Mouse (Mus musculus) urinary bladder, adult 2 months (tissue): ENCODE results near the gene Ccdc51. TPM values are rescaled to one million over a fixed set of nuclear protein-coding genes. Genes with fewer than 3 reads are reported as not detected.
A peak's percentile ranks its signal among the peaks of the same experiment; 100 is the strongest.

Source experiments
- DNase-seq: peaks from one replicate; pipeline ENCODE4 v3.0.0; 2022; ENCODE audit warnings: low spot score
- polyA plus RNA-seq: library from polyadenylated mRNA; depleted of rRNA; stranded (reverse); fragments of >200 nt; gene quantifications from 2 replicates; pipeline ENCODE4 v1.2.3, GENCODE M21; 2012; rRNA removed

Ccdc51 gene
- polyA plus RNA-seq: 10.9 and 14.0 TPM in 2 replicates

- peak; percentile 70 for DNase-seq
These were observed at the start of gene Ccdc51, which contains the start of gene Tma7 for GRCm38 (mm10) chr9:109082124-109082800. TSS of gene Ccdc51 (plus strand) at chr9:109082493. TSS of gene Tma7 (minus strand) at chr9:109082587.

DNA sequence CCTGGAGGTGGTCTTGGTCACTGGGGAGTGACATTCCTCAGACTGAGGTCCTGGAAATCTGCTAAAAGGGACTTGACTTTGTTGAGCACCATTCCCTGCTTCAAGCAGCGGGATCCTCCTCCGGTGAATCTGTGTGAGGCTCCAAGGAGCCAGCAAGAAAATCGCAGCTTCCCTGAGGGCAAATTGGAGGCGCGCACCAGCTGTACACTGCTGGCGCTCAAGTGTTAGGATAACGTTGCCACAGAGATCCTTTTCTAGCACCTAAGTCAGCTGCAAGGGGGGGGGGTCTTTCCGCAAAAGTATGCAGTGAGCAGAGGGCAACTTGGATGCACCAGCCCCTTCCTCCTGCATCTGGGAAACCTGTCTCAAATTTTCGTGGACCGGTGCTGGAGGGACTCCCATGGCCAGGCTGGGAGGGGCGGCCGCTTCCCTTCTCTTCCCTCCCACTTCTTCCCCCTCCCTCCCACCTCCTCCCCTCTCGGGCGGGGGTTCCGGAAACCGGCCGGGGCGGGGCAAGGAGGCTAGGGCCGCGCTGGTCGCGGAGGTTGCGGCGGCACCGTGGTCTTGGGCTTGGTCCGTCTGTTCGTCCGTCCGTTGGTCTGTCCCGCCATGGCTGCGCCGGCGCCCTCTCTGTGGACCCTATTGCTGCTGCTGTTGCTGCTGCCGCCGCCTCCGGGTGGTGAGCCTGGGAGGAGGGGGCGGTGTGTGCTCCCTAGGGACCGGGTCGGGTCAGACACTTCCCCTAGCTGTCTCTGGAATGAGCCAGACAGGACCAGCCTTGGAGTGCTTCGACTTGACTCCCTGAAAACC, 44.0 kb upstream of the Ccdc51 start, which contains the start of gene Shisa5:
Shisa5 (plus strand) TSS at position 480 of the 810 bp plus-strand sequence.
- peak; percentile 76 for DNase-seq

DNA sequence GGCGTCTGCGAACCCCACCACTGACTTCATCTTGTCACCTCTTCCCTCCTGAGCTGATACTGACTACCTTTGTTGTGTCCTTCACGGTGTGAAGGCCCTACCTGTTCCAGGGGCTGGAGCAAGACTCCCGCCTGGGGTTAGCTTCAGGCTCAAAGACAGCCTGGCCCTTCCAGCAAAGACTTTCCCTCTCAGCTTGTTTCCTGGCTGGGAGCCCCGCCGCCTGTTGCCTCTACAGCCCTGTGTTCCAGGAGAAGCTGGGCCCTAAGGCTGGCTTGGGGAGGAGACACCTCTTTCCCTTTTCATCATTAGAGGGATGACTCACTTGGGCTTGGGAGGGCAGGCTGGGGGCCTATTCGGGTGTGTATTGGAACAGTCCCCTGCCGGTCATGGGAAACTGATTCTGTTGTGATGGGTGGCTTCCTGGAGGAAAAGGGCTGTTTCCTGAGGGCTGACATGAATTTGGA, 43.4 kb upstream of the Ccdc51 start:
- DNase-seq: no peak

DNA sequence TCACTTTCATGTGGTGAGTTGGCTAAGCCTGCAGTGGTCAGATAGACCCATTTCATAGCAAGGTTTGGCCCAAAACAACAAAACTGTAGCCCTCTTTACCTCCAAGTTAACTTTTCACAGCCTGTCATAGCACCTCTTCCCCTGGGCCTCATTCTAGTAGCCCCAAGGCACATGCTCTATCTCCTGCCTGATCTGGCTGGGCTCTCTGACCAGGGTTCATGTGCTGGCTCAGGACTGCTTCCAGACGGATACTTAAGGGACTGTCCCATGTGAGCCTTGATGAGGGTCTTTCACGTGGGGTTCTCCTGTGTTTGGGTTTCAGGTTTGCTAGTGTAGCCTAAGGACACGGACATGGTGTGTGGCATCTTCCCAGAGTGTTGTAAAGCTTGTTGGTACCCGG, 42.6 kb upstream of the Ccdc51 start:
- no peak for DNase-seq

GRCm38 (mm10) chr9:109040216-109040615, 42.1 kb upstream of the Ccdc51 start:
- no peak for DNase-seq

- no peak for DNase-seq
These were observed 41.4 kb upstream of the Ccdc51 start for GRCm38 (mm10) chr9:109040906-109041305.

DNA sequence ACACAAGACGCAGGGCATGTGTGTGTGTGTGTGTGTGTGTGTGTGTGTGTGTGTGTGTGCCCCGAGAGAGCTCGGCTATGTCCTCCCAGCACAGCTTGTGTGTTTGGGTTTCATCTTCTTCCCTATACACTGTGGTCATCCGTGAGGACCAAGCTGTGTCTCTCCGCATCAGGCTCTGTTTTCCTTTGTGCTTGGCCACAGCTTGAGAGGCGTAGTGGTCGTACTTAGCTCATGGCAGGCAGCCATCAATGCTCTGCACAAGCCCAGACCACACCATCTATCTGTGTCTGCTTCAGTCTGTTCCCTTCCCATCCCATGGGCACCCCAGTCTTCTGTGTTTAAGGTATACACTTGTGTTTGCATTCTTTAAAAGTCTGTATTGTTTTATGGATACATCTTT, 40.9 kb upstream of the Ccdc51 start:
- no peak for DNase-seq

- no peak for DNase-seq
These were observed 36.0 kb upstream of the Ccdc51 start for GRCm38 (mm10) chr9:109046306-109046705.

DNA sequence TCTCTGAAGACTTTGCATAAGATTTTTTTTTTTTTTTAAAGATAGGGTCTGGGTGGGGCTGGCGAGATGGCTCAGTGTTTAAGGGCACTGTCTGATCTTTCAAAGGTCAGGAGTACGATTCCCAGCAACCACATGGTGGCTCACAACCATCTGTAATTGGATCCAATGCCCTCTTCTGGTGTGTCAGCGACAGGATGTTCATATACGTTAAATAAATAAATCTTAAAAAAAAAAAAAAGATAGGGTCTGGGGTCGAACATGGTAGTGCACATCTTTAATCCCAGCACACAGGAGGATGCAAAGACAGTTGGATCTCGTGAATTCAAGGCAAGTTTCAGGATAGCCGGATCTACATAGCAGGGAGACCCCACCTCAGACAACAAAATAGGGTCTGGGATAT, 33.0 kb upstream of the Ccdc51 start:
- no peak for DNase-seq

- no peak for DNase-seq
These were observed 32.2 kb upstream of the Ccdc51 start for GRCm38 (mm10) chr9:109049996-109050673.

DNA sequence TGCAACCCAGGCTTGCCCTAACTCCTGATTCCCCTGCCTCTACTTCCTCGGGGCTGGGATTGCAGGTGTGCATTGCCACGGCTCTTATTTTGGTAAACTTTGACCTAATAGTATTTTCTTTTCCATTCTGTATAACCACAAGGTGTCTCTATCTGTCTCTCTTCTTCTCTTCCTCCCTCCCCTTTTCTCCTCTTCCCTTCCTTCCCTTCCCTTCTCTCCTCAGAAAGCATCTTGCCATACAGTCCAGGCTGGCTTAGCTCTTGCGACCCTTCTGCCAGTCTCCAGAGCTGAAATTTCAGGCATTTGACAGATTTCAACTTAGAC, 31.7 kb upstream of the Ccdc51 start:
- no peak for DNase-seq

GRCm38 (mm10) chr9:109051011-109051501, 31.2 kb upstream of the Ccdc51 start:
- no peak for DNase-seq

DNA sequence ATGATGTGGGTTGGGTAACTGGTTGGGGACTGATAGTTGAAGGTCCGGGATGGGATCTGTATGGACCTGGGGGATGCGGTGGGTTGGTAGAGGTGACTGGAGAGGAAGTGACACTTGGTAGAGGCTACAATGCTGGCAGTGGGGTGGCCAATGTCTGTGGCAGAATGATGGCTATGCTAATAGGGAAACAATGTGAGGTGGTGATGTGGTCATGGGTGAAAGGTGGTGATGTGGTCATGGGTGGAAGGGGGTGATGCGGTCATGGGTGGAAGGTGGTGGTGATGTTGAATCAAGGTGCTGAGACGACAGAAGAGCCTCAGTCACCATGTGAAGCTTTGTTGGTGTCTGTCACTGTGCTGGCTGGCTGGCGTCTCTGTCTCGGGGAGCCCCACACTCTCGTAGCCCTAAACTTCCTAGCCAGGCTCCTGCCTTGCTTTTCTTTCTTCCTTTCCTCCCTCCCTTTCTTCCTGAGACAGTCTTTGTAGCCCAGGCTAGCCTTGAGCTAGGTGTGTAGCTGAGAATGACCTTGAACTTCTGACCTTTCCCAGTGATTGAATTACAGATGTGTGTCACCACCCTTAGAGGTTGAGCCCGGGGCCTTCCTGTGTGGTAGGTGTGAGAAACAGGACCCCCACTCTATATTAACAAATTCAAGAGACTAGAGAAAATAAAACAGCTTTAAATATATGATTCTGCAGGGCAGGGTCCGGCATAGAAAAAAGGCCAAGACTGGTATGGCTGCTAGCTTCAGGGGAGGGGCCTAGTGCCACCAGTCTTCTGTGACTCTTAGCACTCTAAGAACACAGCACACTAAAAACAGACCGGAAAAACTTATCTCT, 30.4 kb upstream of the Ccdc51 start:
- no peak for DNase-seq

DNA sequence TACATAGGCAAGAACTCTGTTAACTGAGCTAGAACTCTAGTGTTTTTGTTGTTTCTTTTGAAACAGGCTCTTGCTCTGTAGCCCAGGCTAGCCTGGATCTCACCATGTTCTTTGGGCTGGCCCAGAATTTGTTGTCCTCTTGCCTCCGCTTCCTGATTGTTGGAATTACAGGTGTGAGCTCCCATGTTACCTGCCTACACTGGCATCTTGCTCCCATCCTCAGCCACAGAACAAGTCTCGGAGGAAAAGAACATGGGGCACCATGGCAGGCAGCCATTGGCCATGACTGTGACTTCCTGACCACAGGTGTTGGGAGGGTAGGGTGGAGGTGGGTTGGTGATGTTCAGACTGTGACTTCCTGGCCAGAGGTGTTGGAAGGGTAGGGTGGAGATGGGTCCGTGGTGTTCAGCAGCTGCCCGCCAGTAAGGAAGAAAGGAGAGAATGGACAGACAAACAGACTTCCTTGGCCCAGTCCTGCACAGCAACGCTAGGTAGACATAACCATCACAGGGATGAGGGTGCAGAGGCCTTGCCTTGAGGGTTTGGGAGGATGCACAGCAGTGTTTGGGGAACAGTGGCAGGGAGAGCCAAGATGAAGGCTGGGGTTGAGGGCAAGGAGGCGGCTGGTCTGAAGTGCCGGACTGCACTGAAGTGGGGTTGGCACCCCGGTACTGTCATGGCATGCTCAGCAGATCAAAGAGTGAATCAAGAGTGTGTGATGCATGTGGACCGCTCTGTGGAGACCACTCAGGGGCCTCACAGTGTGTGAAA, 29.6 kb upstream of the Ccdc51 start:
- no peak for DNase-seq

- DNase-seq: no peak
These were observed 28.9 kb upstream of the Ccdc51 start for GRCm38 (mm10) chr9:109053366-109053765.

GRCm38 (mm10) chr9:109053851-109054250, 28.4 kb upstream of the Ccdc51 start:
- DNase-seq: no peak

DNA sequence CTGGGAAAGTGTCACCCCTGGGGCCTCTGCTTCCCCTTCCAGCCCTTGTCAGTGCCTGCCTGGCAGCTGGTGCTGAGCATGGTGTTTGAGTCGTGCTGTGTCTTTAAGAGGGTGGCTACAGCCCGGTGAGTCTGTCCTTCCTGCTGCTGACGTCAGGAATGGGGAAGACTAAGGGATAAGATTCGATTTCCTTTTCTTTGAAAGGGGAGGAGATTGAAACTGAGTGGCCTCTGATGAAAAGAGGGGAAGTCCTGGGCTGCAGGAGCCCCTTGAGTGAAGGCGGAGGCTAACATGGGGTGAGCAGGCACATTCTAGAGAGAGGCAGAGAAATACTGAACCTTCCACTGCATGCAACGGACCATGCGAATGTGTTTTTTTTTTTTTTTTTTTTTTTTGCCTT, 27.6 kb upstream of the Ccdc51 start:
- DNase-seq: no peak

GRCm38 (mm10) chr9:109055271-109056030, 26.8 kb upstream of the Ccdc51 start:
- no peak for DNase-seq

DNA sequence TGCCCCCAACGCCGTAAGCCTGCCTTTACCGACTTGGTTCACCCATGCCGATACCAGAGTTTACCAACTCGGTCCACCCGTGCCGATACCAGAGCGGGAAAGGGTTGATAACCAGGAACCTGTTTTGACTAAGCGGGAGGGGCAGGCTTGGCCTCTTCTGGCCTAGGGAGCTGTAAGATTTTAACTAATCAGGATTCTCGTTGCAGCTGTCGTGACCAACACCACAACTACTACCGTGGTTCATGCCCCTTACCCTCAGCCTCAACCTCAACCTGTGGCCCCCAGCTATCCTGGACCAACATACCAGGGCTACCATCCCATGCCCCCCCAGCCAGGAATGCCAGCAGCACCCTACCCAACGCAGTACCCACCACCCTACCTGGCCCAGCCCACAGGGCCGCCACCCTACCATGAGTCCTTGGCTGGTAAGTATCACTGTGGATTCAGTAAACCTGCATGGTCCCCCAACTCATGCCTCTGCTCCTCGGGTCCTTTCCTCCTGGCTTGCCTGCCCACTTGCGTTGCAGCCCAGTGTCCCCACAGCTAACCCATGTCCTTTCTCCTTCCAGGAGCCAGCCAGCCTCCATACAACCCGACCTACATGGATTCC, 26.1 kb upstream of the Ccdc51 start:
- no peak for DNase-seq
